Mouse (Mus musculus) liver (tissue): Measurements from ENCODE around the gene Top2b.

Source experiments
- DNase-seq: peaks from one replicate; pipeline ENCODE4 v3.0.0-alpha.2; 2020; ENCODE audit warnings: mixed read lengths

Gene Top2b

DNA sequence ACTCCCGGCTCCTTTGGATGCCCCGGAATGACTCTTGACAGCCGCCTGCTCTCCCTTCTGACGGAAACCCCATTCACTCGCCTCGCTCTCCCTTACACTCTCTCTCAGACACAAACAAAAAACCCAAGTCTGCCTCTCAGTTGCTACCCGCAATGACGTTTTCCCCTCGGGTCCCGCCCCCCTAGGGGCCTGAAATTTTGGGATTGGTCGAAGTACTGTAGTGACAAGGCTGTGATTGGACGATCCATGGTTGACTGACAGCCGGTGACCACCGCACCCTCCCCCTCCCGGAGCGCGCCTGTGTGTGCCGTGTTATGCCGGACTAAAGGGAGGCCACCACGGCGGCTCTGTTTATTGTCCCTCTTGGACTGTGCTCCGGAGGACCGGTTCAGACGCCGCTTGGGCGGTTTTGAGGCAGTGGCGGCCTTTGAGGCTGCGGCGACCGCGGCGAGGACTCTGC, at the start of gene Top2b:
TSS of gene Top2b (plus strand) at position 302 of the 460 bp plus-strand sequence.
- peak; percentile 98 for DNase-seq

- DNase-seq: no peak
Observed at GRCm38 (mm10) chr14:16316715-16317114, 48.3 kb upstream of the Top2b start.

DNA sequence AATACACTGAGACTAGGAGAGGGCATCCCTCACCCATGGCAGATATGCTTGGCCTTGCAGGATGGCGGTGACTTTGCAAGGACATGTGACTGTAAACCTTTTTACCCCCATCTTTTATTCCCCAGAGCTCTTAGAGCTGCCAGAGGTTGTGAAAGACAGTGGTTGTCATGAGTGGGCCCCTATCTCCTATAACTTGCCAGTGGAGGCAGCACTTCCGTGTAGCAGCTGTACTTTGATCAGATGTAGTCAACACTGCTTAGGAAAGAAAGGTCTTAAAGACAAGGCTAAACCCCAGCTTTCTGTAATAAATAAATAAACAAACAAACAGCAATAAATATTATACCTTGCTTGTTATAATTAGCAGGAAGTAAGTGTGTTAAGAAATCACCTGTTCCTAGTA, 45.2 kb upstream of the Top2b start:
- DNase-seq: no peak

- DNase-seq: no peak
Observed at GRCm38 (mm10) chr14:16324394-16324793, 40.6 kb upstream of the Top2b start.

DNA sequence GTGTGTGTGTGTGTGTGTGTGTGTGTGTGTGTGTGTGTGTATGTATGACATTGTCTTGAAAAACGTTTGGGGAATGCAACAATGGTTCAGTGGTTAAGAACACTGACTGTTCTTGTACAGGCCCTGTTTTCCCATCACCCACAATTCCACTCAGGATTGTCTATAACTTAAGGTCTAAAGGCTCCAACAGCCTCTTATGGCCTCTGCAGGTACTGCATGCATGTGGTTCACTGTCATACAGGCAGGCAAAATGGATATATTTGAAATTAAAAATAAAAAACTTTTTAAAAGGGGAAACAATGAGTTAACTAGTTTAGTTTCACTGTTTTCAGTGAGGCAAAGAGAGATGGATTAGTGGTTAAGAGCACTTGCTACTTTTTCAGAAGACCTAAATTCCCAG, 39.8 kb upstream of the Top2b start:
- no peak for DNase-seq

DNA sequence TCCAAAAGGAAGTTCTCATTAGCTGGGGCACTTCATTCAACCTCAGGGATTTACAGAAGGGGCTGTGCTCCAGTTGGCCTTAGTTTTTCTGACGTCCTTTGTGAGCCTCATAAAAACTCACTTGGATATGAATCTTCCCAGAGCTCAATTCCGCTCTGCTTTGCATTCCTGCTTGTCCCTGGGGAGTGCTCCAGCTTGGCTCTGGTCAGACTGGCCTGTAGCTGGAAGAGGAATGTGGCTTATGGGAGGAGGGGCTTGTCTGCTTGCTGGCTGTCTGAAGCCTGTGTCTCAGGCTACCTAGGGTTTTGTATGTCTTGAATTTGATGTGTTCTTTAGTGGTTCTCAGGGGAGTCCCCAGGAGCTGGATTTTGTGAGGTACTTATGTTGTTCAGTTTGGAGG, 36.4 kb upstream of the Top2b start:
- peak; percentile 32 for DNase-seq

GRCm38 (mm10) chr14:16328959-16329480, 36.0 kb upstream of the Top2b start:
- DNase-seq: no peak

DNA sequence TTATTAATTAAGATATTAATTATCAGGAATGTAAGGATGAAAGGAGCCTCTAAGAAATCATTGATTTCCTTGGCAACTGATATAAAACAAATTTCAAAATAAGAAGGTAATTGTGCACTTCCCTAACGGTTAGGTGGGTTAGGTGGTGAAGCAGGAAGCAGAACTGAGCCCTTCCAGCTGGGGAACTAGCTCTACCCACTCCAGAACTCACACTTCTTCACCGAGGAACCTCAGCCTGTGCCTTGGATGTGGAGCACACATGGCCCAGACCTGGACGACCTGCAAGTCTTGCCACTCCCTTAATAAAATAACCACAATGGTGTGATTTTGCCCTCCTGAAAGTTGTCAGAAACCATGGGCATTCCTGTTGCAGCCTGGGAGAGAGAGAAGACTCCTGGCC, 35.2 kb upstream of the Top2b start:
- DNase-seq: no peak

DNA sequence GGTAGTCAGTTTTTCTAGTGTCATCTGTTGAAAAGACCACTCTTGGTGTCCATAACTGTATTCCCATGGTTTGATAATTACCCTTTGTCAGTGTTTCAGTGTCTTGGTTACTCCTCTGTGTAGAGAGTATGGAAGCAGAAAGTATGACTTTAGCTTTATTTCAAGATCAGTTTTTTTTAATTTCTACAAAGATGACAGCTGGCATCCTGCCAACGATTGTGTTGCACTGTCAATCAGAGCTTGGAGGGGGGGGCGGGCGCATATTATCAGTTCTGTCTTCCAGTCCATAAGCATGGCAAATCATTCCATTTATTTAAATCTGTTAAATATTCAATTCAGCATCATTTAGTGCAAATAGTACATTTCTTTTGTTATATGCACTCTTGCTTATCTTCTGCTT, 30.7 kb upstream of the Top2b start:
- DNase-seq: no peak

GRCm38 (mm10) chr14:16335835-16336417, 29.1 kb upstream of the Top2b start:
- no peak for DNase-seq

DNA sequence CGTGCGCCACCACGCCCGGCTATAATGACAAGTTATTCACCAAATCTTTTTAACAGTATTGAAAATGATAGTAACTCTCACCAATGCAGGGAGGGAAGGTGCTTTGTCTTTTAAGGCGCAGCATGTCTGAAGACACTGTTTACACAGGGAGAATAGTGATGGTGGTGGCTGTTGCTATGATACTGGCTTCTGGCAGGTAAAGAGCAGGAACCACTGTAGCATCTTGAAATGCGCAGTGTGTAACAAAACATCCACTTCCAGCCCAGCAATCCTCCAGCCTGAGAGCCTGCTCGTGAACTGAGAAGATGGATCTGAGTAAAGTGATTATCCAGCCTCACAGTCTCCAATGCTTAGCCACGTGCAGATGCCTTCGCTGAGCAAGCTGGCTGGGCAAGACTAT, 17.5 kb upstream of the Top2b start:
- no peak for DNase-seq

- DNase-seq: peak; percentile 51
Observed at GRCm38 (mm10) chr14:16359704-16360103, 5.3 kb upstream of the Top2b start.

GRCm38 (mm10) chr14:16364161-16364831, 683 bp upstream of the Top2b start:
- peak; percentile 66 for DNase-seq

DNA sequence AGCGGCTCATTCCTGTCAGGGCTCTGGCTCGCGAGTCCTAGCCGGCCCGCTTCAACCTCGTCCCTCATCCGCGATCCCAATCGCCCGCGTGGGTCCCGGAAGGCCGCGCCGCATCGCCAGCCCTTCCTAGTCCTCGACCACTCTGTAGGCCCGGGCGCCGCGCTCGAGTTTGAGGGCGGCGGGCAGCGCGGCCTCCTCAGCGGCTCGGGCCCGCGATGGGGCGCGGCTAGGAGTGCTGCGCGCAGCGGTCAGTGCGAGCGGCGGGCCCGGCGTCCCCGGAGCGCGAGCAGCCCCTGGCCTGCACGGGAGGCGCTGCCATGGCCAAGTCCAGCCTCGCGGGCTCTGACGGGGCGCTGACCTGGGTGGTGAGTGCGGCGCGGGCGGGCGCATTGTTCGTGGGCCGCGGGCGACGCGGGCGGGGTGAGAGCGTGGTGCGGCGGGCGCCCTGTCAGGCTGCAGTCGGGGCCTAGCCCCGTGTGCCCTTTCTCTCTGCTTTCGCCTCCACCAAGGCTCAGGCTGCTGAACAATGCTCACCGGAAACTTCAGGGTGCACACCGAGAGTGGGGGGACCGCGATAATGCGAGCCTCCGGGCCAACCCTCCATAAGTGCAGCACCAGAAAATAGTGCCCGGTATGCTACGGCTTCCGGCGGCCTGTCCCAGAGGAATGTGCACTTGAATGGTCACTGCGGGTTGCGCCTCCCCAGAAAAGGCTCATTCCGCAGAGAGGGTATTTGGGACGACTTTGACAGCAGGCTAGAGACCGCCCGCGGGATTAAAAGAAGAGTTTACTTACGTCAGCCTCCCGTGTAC, 589 bp downstream of the Top2b start:
- peak; percentile 70 for DNase-seq

DNA sequence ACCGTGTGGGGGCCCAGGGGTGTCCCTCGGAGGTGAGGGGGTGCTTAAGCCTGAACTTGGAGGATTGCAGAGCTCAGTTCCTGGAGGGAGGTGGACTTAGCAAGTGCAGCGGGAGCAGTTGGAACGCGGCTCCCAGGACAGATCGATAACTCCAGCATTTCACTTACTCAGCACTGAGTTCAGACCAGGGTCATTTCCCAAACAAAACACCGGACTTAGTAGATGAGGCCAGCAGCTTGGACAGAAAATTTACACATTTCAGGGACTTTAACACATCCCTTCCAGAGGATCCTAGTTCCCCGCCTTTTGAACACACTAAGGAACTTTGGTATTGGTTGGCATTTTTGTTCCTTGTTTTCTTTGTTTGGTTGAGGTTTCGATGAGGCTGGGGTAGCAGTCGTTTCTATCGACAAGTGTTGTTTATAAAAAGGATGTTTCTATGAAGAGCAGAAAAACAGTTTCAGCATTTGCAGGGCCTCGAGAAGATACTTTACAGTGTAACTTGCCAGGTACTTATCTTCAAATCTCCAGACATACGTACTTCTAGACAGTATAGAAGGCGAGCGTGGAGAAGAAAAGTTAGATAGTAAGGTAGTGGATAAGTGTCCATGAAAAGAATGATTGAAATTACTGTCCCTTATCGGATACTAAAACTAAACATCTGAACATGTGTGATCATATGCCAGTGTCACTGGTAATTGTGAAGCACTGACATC, 1.4 kb downstream of the Top2b start:
- DNase-seq: peak; percentile 65

GRCm38 (mm10) chr14:16366986-16367385, 2.0 kb downstream of the Top2b start:
- DNase-seq: no peak

GRCm38 (mm10) chr14:16372761-16373160, 7.8 kb downstream of the Top2b start:
- no peak for DNase-seq

DNA sequence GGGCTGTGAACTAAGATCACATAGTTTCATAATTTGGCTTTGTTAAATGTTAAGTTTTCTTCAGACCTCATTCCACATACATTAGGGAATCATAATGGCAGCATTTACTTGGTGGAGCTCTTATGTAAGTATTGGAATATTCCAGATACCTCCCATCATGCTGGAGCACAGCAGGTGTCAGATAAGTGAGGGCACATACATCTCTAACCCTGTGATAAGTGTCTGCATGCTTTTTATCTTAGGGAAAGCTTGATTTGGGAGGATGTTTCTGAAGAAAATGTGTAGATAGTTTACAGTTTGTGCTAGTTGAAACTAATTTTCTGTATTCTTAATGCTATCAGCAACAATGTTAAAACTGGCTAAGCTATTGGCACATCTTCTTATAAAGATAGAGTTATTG, 8.2 kb downstream of the Top2b start:
- no peak for DNase-seq

- no peak for DNase-seq
Observed at GRCm38 (mm10) chr14:16379917-16380570, 15.1 kb downstream of the Top2b start.

- DNase-seq: no peak
Observed at GRCm38 (mm10) chr14:16384783-16385182, 19.8 kb downstream of the Top2b start.

DNA sequence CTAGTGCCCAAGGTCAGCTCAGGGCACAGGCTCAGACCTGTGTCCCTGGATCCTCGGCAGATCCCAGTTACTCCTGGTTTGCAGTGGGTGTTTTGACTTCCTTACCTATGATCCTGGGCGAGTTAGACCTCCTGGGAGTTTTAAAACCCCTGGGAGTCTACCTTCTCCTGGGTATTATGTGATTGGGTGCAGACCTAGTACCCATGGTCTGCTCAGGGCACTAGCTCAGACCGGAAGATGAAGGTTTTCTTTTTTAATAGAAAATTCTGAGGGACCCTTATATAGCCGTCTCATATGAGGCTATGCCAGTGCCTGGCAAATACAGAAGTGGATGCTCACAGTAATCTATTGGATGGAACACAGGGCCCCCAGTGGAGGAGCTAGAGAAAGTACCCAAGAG, 40.2 kb downstream of the Top2b start:
- no peak for DNase-seq

DNA sequence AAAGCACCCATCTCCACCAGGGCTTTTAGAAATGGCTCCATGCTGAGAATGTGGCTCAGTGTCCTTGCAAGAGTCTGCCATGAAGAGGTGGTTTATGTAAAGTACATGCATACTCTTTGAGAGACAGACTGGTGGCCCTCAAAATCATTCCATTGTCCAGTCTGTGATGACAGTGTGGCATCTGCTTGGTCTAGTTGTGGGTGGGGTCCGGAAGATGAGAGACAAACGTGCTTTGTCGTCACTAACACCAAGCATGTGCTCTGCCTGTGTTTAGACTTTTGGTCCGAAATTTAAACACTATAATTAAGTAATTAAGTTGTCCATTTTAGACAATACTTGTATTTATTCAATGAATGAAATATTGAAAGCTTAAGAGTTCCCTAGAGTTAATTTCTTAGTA, 49.2 kb downstream of the Top2b start:
- DNase-seq: no peak
